Mouse (Mus musculus) frontal cortex, postnatal 25 days (tissue): ENCODE data around the gene Slc35a5.

ENCODE experiments used
- DNase-seq, 2 experiments: peaks; one replicate each; pipeline ENCODE4 v3.0.0; 2022; ENCODE audit warnings: low spot score in 2 of 2

The Slc35a5 gene

DNA sequence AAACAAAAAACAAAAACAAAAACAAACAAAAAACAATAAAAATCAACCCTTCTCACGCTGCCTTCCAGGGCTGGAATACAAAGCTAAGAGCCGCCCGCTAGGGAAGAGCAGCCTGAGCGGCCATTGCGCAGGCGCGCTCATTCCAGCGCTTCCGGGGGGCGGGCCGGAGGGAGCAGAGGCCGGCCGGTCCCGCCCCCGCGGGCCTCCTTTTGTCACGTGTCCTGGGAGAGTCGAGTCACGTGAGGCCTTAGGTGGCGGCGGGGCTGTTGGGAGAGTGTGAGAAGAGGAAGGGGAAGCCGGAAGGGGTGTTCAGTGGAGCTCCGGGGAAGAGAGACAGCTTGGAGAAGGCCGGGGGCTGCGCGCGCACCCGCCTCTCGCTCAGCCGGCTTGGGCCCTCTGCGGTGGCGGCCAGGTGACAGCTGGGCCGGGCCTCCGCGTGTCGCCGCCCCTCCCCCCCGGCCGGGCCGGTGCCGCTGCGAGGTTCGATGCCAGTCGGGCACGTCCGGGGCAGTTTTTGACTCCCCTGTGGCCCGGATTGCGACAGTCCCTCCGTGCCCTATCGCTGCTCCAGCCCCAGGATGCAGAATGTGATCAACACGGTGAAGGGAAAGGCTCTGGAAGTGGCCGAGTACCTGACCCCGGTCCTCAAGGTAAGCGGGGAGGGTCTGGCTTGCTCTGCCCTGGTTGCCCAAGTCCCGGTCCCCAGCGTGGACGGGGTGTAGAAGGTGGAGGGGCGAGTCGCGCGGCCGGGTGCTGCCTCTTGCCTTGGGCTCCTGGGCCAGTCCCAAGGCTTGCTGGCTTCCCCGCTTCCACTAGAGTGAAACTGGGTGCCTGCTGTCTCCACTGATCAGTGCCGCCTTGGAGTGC, at the start of gene Slc35a5, which contains the start of gene Atg3:
Gene Slc35a5 (minus strand): TSS at position 185 of the 867 bp plus-strand sequence.
Gene Atg3 (plus strand): TSS at position 264 of the 867 bp plus-strand sequence.
- peak; percentile 83 to 89 for DNase-seq

DNA sequence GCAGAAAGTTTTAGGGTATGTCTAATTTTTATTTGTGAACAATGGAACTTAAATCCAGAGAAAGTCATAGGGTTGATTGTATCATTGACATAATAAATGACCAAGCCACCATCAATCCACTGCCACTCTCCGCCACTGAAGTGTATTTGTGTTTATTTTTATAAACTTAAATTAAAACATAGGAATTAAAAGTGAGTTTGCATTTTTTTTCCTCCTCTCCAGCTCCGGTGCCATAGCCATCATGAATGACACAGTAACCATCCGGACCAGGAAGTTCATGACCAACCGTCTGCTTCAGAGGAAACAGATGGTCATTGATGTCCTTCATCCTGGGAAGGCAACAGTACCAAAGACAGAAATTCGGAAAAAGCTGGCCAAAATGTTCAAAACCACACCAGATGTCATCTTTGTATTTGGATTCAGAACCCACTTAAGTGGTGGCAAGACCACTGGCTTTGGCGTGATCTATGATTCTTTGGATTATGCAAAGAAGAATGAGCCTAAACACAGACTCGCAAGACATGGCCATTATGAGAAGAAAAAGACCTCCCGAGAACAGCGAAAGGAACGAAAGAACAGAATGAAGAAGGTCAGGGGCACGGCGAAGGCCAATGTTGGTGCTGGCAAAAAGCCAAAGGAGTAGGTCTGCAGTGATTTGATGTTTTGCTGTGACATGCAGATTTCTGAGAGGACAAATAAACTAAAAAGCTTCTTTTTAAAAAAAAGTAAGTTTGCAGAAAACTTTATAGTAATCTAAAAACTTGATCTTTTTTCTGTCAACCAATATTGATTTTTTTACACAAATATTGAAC, 46.6 kb upstream of the Slc35a5 start:
- DNase-seq, result no peak

DNA sequence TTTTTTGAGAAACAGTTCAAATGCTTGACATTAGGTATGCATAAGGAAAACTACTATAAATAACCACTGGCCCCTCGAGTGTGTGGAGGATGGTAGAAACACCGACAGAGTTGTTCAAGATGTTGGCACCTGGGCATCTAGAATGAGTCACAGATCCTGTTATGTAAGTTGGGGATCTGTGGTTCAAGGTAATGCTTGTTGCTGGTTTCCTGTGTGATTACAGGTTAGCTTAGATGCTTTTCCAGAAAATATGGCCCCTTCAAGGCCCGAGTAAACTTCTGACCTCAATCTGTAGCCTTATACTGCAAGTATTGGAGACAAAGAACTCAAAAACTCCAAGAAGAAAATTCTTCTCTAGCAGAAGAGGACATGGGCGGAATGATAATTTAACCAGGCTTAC, 45.9 kb upstream of the Slc35a5 start:
- no peak for DNase-seq

DNA sequence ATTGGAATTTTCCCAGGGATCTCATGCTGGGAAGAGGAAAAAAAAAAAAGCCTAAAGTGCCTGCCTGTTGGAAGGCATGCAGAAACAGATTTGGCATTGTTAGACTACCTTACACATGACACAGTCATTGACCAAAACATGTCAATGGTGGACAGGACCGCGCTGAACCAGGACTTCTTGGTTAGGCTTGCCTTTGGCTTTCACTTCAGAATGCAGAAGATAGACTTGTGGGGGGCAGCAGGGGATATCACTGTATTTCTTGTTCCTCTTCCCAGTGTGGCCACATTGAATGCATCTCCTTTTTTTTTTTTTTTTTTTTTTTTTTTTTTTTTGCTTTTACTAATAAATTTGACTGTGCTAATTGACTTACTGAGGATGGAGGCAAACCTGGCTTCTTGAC, 42.9 kb upstream of the Slc35a5 start:
- no peak for DNase-seq

DNA sequence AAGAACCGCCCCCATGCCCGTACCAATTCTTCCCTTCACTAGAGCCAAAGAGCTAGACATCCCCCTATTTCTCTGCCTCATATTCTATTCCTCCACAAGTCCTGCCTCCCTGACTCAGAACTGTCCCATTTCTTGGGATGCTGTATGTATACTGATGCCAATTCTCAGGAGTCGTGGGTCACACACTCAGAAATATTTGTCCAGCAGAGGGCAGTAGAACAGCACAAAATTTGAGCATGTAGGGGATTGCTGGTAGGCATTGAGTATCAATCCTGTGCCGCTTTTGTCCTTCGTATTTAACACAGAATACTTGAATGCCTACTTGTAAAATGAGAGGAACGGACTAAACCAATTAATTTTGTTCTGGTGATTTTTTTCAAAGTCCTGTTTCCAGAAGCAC, 38.3 kb upstream of the Slc35a5 start:
- peak; percentile 19 to 62 for DNase-seq

DNA sequence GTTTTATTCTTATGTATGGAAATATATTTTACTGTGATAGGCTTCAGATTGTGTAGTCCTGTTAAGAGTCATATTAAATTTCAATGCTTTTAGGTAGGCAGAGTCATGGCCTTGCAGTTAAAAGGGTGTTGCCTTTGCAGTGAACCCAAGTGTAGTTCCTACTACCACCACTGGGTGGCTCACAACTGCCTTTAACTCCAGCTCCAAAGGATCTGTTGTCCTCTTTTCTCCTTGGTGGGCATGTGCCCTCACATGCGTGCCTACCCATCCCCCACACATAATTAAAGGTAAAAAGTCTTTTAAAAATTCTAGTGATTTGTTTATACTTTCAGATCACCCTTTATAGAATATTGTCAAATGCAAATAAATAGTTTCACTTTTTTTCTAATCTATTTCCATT, 34.1 kb upstream of the Slc35a5 start:
- DNase-seq, result peak; percentile 63 to 74

DNA sequence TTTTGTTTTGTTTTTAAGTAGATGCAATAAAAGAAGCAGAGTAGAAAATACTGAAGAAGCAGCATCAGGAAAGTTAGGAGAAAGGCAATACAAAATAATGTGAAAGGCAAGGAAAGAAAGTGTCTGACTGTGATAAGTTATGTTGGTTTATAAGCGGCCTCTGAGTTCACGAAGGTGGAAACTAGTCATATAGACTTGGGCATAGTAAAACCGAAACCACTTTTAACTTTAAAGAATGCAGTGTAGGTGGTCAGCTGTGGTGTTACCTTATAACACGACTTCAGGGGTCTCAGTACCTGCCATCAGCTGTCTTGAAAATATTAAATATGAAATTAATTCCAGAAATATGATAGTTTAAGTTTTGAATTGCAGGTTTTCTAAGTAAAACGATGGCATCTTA, 23.3 kb upstream of the Slc35a5 start:
- no peak for DNase-seq

DNA sequence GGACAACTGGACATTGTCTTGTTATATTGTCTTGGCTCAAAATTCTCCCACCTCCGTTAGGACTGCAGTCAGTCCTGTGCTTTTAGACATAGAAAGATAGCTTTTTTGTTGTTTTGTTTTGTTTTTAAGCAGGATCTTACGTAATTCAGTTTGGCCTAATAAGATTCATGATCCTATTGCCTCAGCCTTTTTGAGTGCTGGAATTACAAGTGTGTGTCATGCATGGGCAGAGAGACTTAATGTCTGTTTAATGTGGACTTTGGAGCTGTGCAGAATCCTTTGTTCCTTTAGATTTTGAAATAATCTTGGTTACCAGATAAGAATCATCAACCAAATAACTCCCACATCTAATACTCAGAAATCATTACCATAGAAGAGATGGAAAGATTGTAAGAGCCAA, 20.0 kb upstream of the Slc35a5 start:
- no peak for DNase-seq

DNA sequence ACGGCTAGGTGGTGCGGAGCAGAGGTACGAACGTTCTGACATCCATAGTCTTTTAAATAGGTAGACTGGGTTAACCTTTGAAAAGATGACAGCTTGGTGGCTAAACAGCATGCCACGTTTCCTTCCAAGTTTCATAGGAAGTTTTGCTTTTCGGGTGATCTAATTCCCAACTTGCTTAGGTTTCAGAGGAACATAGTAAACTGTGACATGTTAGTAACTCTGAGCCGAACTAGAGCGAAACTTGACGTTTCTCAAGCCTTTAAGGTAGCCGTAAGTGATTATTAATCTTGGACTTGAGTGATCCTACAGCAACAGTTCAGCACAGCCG, 847 bp upstream of the Slc35a5 start:
- no peak for DNase-seq

DNA sequence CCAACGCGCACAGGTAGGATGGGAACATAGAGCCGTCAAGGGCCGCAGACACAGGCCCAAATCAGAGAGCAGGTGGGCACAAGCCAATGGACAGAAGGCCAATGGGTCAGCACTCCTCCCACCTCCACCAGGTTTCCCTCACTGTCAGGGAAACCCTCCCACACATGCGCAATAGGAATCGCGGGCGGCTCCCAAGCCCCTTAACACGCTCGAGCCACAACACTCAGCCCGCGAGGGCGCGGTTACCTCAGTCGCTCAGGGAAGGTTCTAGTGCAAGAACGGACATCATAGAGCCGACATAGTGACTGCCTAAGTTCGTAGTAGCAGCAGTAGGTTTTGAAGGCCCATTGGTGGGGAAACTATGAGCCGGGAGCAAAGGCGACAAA, 377 bp downstream of the Slc35a5 start:
- DNase-seq, result peak; percentile 41 to 50

DNA sequence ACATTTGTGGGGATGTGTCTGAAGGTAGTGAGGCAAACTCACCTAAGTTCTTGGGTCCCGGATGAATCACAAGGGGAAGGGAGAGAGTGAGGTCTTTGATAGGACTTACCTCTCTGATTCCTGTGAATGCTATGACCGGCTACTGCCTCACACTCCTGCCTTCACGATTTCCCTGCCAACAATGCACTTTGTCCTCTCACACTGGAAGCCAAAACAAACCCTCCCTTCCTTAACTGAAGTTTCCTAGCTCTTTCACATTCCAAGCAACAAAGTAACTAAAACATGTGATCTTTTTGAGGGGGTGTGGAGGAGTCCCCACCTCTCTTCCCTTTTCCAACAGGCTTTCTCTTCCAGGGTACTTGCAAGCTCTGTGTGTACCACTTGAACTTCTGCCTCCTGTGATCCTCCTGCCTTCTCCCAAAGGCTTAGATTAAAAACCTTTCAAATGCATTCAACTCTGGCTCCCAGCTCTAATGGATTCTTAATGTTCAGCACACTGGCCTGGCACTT, 3.7 kb downstream of the Slc35a5 start:
- DNase-seq, result no peak

DNA sequence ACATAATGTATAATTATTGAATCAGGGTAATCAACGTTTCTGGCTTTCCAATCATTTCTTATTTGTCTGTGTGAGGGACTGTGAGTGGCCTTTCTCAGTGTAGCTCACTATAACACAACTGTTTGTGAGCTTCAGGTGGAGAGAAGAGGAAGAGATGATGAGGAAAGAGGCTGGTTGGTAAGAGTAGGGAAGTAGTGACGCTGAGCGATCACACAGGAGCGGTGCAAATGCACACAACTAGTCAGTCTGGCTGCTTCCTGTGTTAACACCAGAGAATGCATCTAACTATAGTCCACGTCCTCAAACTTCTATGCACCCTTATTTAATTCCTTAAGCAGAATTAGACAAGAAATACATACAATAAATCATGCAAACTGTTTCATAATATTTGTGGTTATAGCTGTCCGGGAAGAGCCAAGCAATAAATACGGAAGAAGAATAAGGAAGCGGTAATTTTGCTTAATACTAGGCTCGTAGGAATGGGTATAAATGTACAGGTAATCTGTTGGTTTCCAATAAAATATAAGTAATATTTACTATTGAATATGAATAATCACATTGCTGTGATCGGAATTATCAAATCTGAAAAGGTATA, 9.9 kb downstream of the Slc35a5 start:
- DNase-seq, result no peak

DNA sequence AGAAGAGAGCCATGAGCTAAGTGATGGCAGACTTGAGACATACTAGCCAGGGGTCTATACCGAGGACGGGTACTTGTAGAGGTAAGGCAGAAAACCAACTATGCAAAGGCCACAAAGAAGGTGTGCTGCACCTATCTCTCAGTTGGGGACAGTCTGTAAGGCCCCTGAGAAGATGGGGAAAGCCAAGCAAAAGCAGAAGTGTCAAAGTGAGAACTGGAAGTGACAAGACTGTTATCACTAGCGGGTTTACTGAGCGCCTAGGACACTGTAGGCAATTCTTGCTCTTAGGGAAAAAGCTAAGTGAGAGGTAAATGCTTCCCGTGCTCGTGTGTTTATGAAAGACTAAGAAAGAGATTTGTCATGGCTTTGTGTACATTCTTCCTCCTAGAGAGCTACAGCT, 13.4 kb downstream of the Slc35a5 start:
- DNase-seq, result no peak

DNA sequence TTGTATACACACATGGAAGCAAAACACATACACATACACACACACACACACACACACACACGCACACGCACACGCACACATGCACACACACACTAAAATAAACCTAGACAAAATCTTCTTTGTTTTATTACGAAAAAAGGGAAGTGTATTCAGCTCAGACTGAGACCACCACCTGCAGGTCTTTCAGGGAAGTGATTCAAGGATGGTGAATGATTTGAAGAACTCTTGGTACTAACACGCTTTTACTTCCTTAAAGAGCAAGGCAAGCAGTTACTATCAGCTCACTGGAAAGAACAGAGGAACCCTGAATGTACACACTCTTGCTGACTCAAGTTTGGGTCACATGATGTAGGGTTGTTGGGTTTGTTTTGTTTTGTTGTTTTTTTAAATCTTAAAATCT, 15.9 kb downstream of the Slc35a5 start:
- DNase-seq, result no peak

DNA sequence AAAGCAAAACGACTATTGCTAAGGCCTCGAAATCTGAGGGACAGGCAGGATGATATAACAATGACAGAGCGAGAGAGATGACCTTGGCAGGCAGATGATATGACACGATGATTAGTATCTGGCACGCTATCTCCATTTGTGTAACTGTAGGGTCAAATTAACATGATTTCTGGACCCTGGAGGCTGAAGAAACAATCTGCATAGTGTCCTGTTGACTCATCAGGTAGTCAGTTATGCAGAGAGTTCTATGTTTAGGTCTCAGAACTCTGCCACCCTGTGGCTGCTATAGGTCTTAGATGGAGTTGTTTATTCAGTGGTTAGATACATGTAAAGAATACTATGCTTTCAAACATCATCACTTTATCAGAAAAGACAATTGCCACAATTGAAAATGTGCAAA, 16.8 kb downstream of the Slc35a5 start:
- DNase-seq, result no peak

DNA sequence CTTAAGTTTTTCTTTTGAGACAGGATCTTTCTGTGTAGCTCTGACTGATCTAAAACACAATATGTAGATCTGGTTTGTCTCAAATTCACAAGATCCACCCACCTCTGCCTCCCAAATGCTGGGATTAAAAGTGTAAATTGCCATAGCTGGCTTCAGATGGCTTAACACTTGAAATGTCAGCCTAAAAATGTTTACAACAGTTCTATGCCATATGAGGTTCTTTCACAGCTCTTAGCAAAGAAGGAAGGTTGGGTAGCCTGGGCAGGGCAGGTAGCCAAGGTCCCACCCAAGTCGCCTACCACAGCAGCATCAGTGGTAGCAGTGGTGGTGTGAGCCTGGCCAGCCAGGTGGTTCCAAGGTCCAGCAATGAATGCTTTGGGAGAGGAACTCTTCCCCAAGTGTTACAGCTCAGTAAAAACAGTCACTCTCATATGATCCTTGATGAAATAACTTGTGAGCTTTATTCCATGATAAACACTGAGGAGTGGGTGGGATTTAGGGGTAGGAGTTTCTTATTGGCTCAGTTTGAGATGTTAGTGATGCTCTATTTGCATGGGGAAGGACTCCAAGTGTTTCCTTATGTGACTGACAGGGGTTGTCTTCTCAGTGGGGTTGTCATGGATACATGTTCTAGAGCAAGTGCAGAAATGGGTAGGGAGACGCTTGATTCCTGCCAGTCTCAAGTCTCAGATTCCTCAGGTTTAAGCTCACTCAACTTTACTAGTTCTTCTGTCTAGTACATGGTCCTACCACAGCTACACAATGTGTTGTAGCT, 30.4 kb downstream of the Slc35a5 start:
- no peak for DNase-seq

DNA sequence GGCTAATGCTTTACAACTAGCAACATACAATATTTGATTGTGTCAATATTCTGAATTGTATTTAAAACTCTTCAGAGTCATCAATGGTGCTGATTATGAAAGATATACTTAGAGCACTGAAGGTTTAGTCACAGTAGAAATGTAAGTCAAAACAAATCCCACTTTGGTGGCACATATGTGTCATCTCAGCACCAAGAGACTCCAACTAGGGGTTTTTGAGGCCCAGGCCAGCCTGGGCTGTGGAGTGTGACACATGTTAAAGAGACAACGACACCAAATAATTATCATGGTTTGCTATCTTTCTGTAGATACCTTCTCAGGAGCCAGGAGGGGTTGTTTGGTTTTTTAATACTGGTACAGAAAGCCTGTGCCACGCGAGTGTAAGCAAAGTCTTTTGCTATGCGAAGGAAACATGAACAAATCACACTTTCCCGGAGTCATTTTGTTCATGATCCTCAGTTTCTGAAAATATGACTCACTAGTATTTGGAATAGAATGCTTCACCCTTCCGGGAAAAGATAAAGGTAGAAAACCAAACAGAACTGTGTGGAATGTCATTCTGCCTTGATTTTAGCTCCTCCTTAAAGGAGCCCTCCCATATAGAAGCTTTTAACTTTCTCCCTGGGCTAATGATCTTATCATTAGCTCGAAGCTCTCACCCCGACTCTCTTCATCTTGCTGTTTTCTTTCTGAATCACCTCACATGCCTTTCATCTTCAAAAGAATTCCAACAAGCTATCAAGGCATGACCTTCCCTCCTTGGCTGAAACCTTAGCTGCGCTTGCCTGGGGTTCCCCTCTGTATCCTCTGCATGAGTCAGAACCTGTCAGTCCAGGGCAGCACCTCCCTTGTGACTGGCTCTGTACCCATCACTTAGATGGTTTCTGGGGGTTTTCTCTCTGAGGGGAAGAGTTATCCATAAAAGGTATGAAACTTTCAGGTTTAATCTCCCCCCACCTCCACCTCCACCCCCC, 34.0 kb downstream of the Slc35a5 start:
- DNase-seq, result no peak

DNA sequence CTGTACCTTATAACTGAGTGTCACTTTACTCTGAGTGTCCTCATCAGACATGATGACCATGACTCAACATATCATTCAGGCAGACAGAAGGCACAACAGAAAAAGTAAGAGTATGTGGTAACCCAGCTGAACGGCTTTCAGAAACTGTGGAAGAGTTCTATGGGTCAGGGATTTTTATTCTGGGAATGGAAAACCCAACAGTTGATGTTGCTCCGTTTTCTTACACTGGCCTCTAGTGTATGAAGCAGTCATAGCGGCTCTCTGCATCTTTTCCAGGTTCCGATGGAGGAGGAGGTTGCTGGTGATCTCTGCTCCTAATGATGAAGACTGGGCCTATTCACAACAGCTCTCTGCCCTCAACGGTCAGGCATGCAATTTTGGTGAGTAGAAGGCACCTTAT, 35.9 kb downstream of the Slc35a5 start:
- DNase-seq, result no peak

DNA sequence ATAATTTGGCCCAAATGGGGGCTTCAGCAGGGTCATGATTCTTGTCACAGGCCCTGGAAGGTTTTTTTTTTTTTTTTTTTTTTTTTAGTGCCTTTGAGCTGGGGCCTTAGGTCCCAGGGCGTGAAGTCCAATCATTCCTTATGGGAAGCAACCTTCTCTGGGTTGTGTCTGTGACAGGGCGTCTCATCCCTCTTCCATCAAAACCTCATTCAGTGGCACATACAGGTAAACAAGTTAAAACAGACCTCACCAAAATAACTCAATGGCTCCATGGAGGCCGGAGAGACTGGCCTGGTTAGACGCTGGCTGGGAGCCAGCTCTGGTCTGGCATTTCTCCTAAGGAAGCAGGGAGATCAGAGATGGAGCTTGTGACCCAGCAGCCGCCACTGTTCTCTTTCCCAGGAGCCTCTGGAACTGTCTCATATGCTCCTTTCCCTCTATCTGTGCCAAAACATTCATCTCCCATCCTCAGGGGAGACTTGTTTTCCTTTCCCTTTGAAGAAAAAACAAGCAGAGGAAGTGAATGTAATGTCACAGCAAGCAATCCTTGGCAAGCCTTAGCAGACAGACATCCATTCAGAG, 37.6 kb downstream of the Slc35a5 start:
- DNase-seq, result no peak

DNA sequence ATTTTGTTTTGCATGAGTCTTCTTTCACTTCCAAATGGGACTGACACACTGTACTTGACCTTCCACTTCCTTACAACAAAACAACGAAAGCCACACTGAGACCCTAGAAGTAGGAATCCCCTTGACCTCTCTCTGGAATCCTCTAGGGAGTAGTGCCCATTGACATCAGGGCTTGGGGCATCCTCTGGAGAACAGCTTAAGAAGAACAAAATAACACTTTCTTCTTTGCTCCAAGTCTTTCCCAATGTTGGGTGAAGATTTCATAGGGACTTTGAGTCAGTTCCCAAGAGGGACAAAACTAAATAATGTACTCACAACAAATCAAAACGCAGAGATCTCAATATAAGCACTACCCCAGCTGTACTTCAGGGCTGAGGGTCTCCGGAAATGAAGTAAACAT, 39.7 kb downstream of the Slc35a5 start:
- DNase-seq, result no peak
